Mouse (Mus musculus) naive thymus-derived CD4-positive, alpha-beta T cell, adult 5 months (primary cell): Measurements from ENCODE around the gene Dstn. TPM values are rescaled to one million over a fixed set of nuclear protein-coding genes. Genes with fewer than 3 reads are reported as not detected.

Experiments
- polyA plus RNA-seq: library from polyadenylated mRNA; unstranded; fragments of 100-300 nt; shearing (Covaris generic); gene quantifications from one replicate; pipeline ENCODE4 v1.2.1, GENCODE M21; 2017

Dstn gene
- polyA plus RNA-seq, result 6.4 TPM

GRCm38 (mm10) chr2:143914760-143915599 lies at the start of gene Dstn:
TSS of gene Dstn (plus strand) at chr2:143915320.

Other genes starting within 250 kb of the Dstn start
- gene Bfsp1, start 52.1 kb upstream of the Dstn start, polyA plus RNA-seq, result not detected
- 31.6 TPM for gene Rrbp1, start 95.9 kb downstream of the Dstn start, polyA plus RNA-seq
- not detected for gene Banf2, start 117.7 kb downstream of the Dstn start, polyA plus RNA-seq